Mouse (Mus musculus): ENCODE results near the gene Zfp53. TPM values are rescaled to one million over a fixed set of nuclear protein-coding genes. Genes with fewer than 3 reads are reported as not detected.
"Not testable (repeated sequence)": the region's sequence is repeated elsewhere in the genome, so short reads cannot be mapped to it uniquely, and the experiment has no call there.

Gene Zfp53
- total RNA-seq (2014; fragmentation: Nextera tagmentation): 2.8 and 6.3 TPM in 2 replicates
- 3.6 and 6.2 TPM in 2 replicates for total RNA-seq (2017)

DNA sequence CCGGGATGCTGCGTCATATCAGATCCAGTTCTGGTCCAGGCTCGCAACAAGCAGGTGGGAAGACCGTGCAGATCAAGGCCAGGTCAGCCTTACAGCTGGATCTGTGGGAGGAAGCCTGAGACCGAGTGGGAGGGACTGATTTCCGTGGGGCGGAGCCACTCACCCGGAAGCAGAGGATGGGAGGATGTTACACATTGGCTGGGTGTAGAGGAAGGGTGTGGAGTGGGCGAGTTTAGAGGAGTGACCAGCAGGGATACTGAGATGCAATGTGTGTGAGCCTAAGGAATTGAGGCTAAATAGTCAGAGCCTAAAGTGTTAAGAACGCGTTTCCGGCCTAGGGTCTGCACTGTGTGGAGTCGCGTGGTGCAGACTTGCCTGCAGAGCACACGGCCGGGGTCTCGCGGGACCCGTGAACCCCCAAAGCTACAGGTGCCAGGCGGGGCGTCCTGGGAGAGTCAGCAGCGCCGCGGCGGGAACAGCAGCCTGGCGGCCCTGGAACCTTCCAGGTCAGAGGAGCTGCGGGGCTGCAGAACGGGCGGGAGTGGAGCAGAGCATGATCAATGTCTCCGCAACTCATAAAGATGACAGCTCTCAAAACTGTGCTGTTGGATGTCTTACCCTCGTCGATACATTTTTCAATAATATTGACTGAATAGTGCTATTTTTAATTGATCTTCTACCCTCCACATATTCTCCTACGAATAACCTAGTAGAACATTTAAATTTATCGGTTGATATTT is at the start of gene Zfp53:
Zfp53 (plus strand) TSS at position 239 of the 740 bp plus-strand sequence.
- ATAC-seq (replicated peaks; ENCODE audit: low FRiP score, low TSS enrichment, poor library complexity, severe bottlenecking): peak; percentile 99

- peak; percentile 72 for ATAC-seq (replicated peaks; ENCODE audit: low FRiP score, low TSS enrichment, poor library complexity, severe bottlenecking)
Measured at GRCm38 (mm10) chr17:21449669-21450068, 39.1 kb upstream of the Zfp53 start.

DNA sequence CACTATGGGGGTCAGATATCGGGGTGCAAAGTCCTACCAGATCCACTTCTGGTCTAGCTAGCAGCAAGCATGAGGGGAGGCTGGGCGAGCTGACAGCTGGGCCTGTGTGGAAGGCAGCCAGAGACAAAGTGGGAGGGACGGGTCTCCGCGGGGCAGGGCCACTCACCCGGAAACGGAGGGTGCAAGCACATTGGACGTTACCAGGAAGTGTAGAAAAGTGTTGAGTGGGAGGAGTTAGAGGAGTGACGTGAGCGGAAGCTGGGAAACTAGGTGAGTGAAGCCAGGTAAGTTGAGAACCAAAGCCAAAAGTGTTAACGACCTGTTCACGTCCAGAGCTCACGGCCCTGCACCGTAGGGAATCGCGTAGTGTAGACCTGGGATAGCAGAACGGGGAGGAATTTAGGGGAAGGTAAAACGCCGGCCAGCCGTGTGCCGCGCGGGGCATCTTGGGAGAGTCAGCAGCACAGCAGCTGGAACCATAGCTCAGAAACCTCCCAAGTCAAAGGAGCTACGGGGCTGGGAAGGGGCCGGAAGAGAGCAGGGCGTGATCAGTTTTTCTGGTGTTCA is 38.6 kb upstream of the Zfp53 start, which contains the start of gene Zfp51:
Zfp51 (plus strand) TSS at position 237 of the 567 bp plus-strand sequence.
- ATAC-seq (replicated peaks; ENCODE audit: low FRiP score, low TSS enrichment, poor library complexity, severe bottlenecking): peak; percentile 99

- no peak for ATAC-seq (replicated peaks; ENCODE audit: low FRiP score, low TSS enrichment, poor library complexity, severe bottlenecking)
Measured at GRCm38 (mm10) chr17:21463550-21463949, 25.2 kb upstream of the Zfp53 start.

GRCm38 (mm10) chr17:21472032-21472652 is 16.7 kb upstream of the Zfp53 start:
- ATAC-seq (replicated peaks; ENCODE audit: low FRiP score, low TSS enrichment, poor library complexity, severe bottlenecking): peak; percentile 43; the same call in 1 of the 2 replicates

DNA sequence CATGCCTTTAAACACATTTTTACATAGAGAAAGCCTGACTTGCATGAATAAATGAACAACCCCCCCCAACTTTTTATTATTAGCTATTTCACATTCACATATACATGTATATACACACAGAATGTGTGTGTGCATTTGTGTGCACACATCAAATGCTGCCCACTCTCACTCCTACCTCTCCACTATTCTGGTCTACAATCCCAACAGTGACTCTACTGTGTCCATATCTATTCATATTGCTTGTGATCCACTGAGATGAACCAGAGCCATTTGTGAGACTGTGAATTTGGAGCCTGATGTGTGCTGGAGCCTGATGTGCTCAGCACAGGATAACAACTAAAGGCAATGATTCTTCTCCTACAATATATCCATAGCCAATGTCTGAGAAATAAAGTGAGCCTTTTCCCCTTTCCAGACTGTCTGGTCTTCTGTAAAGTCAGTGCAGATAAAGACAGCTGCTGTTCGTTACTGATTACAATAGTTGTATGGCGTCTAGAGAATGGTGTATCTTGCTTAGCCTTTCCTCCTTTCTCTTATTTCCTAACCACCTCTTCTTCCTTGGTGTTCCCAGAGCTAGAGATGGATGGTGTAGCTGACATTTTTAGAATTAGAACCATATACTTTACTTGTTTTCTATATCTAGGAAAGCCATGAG is 16.0 kb upstream of the Zfp53 start:
- ATAC-seq (replicated peaks; ENCODE audit: low FRiP score, low TSS enrichment, poor library complexity, severe bottlenecking): peak; percentile 94

GRCm38 (mm10) chr17:21473362-21474190 is 15.2 kb upstream of the Zfp53 start:
- peak; percentile 45; the same call in 1 of the 2 replicates for ATAC-seq (replicated peaks; ENCODE audit: low FRiP score, low TSS enrichment, poor library complexity, severe bottlenecking)

GRCm38 (mm10) chr17:21474729-21475128 is 14.1 kb upstream of the Zfp53 start:
- ATAC-seq (replicated peaks; ENCODE audit: low FRiP score, low TSS enrichment, poor library complexity, severe bottlenecking): not testable (repeated sequence)

GRCm38 (mm10) chr17:21475290-21475689 is 13.5 kb upstream of the Zfp53 start:
- not testable (repeated sequence) for ATAC-seq (replicated peaks; ENCODE audit: low FRiP score, low TSS enrichment, poor library complexity, severe bottlenecking)

- not testable (repeated sequence) for ATAC-seq (replicated peaks; ENCODE audit: low FRiP score, low TSS enrichment, poor library complexity, severe bottlenecking)
Measured at GRCm38 (mm10) chr17:21476351-21476750, 12.4 kb upstream of the Zfp53 start.

- not testable (repeated sequence) for ATAC-seq (replicated peaks; ENCODE audit: low FRiP score, low TSS enrichment, poor library complexity, severe bottlenecking)
Measured at GRCm38 (mm10) chr17:21478103-21478777, 10.6 kb upstream of the Zfp53 start.

DNA sequence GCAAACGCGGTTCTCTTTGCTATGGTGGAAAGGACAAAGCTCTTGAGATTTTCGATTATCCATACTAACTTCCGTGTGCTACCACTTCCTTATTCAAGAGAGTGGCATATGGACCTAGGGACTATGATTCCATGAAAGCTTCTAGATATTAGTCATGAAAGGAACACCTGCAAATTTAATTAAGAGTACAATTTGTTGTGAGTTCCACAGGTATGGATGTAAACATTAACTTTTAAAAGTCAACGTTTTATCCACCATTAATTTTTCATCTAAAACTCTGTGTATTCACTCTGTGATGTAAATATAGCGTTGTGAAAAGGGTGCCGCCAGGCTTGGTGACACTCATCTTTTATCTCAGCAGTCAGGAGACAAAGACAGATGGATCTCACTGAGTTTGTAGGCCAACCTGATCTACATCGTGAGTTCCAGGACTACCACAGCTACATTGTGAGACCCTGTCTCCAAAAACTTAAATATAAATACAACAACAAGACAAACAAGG is 753 bp downstream of the Zfp53 start:
- ATAC-seq (replicated peaks; ENCODE audit: low FRiP score, low TSS enrichment, poor library complexity, severe bottlenecking): no peak

DNA sequence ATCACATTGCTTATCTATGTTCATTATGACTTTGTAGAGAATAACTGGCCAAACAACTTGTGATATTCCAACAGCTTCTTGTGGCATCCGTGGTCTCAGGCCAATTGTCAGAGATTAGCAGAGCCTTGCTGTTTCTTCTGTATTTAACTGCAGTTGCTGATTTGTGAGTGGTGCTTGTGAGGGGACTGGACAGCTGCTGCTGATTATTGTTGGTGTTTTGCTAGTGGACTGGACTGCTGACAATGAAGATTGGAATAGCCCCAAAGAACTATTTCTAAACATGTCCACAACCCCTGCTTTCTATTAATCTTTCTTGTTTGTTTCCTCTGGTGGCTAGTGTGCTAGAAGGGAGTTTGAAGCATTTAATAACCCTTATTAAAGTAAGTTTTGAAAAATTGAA is 12.6 kb downstream of the Zfp53 start:
- no peak for ATAC-seq (replicated peaks; ENCODE audit: low FRiP score, low TSS enrichment, poor library complexity, severe bottlenecking)

GRCm38 (mm10) chr17:21504524-21504923 is 15.7 kb downstream of the Zfp53 start:
- ATAC-seq (replicated peaks; ENCODE audit: low FRiP score, low TSS enrichment, poor library complexity, severe bottlenecking): peak; percentile 85

DNA sequence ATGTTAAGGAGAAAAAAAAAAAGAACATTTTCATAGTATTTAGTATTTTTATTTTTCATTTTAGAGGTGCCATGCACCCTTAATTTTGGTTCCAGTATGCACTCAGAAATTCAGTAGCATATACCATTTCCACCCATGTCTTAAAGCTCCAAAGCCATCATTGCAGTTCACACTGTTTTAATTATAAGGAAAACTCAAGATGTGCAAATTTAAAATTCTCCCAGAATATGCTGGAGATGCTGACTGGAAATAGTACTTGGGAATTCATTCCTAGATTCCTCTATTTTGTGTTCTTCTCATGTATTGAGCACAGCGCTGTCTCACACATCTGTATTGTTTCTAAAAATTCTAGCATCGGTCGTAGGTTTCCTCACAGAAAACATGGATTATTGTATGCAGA is 17.5 kb downstream of the Zfp53 start:
- ATAC-seq (replicated peaks; ENCODE audit: low FRiP score, low TSS enrichment, poor library complexity, severe bottlenecking): no peak

GRCm38 (mm10) chr17:21509756-21510155 is 21.0 kb downstream of the Zfp53 start:
- ATAC-seq (replicated peaks; ENCODE audit: low FRiP score, low TSS enrichment, poor library complexity, severe bottlenecking): no peak

DNA sequence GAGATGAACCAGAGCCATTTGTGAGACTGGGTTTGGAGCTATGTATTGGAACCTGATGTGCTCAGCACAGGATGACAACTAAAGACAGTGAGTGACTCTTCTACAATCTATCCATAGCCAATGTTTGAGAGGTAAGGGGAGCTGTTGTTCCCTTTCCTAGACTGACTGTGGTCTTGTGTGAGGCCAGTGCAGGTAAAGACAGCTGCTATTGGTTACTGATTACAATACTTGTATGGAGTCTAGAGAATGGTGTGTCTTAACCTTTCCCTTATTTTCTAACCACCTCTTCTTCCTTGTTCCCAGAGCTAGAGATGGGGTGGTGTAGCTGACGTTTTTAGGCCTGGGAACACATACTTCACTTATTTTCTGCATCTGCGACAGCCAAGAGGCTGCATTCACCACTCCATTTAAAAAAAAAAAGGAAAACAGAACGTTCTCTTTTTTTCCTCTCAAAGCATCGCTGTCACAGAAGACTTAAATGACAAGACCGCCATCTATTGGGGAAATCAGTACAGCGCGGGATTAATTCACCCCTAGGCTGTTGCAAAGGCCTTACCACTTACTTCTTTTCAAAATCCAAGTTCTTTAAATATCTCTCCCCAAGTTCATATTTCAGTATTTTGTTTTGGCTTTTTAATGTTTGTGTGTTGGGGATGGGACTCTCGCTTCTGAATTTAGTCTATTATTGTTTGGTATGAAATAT is 26.8 kb downstream of the Zfp53 start:
- ATAC-seq (replicated peaks; ENCODE audit: low FRiP score, low TSS enrichment, poor library complexity, severe bottlenecking): peak; percentile 78

Data from megakaryocyte-erythroid progenitor cell, adult 5-6 weeks (primary cell).